Mouse (Mus musculus) bone marrow macrophage, adult 2 months (primary cell): ENCODE data around the gene Lrrc75b. TPM values are rescaled to one million over a fixed set of nuclear protein-coding genes. Genes with fewer than 3 reads are reported as not detected.

Source experiments
- H3K27ac ChIP-seq: 2 replicates; pipeline ENCODE4 v1.5.1; 2012; ENCODE audit warnings: low read depth, low read length; ENCODE audit not compliant: insufficient read depth
- H3K4me1 ChIP-seq: 2 replicates; pipeline ENCODE4 v1.6.1; 2012; ENCODE audit warnings: low read length; ENCODE audit not compliant: control insufficient read depth, insufficient read depth
- H3K4me3 ChIP-seq: 2 replicates; pipeline ENCODE4 v1.5.1; 2012; ENCODE audit warnings: mild to moderate bottlenecking, low read length, moderate library complexity; ENCODE audit not compliant: insufficient read depth
- CTCF ChIP-seq: IDR thresholded peaks from 2 replicates; pipeline ENCODE4 v1.5.1; 2012; ENCODE audit warnings: low read depth, mild to moderate bottlenecking, low read length, moderate library complexity
- POLR2A ChIP-seq: IDR thresholded peaks from 2 replicates; pipeline ENCODE4 v1.6.1; 2012; ENCODE audit warnings: mild to moderate bottlenecking, low read depth, low read length, borderline replicate concordance
- polyA plus RNA-seq: library from polyadenylated mRNA; stranded (reverse); fragments of >200 nt; gene quantifications from 2 replicates; pipeline ENCODE4 v1.2.4, GENCODE M21; 2012; ENCODE audit not compliant: missing spikeins, insufficient read depth, insufficient read length

Gene Lrrc75b
- polyA plus RNA-seq, 1 experiment: not detected

DNA sequence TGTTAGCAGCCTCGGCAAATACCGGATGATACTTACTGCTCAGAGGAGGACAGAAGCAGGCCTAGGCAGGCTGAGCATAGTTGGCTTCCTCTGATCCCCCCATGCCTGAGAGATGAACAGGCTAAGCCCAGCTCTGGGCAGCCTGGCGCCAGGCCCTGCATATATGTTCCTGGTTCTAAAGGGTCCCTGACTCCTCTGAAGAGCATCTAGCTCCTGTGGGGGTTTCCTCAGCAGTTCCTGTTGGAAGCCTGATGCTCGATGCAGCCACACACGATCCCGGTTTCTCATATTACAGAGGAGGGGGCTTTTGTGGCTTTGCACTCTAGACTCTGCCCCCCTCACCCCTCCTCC, 394 bp upstream of the Lrrc75b start:
- Histone ChIP-seq H3K4me3 (no peak overlapping the region), H3K4me1 (peaks cover 4% of the 10 kb centered on the region), H3K27ac (no peak overlapping the region)
- no peak for TF ChIP-seq CTCF
- TF ChIP-seq POLR2A: no peak

DNA sequence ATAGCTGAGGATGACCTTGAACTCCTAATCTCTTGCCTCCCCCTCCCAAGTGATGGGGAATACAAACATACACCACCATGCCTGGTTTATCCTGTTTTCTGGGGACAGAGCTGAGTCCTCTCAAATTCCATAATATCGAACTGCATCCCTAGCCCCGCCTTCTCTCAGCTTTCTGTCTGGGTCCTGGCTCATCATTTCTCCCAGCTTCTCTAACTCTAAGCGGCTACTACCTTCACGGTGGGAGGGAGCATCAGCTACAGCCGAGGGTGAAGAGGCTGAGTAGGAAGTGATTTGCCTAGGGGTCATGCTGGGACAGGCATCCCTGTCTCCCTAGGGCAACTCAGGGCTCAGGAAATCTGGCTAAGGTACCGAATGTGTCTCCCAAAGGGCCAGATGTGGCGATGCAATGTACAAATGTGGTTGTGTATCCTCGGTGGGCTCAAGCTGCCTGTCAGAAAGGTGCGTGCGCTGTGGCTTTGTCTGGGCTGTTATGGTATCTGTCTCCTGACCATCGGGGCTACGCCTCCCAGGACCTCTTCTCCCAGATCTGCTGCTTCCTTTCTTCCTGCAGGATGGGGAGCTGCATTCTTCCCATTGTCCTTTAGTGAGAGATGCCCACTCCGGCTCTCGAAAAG, 972 bp downstream of the Lrrc75b start:
- TF ChIP-seq POLR2A: no peak
- no peak for TF ChIP-seq CTCF
- Histone ChIP-seq H3K4me3 (no peak overlapping the region), H3K27ac (no peak overlapping the region), H3K4me1 (no peaks in the 10 kb centered on the region)

DNA sequence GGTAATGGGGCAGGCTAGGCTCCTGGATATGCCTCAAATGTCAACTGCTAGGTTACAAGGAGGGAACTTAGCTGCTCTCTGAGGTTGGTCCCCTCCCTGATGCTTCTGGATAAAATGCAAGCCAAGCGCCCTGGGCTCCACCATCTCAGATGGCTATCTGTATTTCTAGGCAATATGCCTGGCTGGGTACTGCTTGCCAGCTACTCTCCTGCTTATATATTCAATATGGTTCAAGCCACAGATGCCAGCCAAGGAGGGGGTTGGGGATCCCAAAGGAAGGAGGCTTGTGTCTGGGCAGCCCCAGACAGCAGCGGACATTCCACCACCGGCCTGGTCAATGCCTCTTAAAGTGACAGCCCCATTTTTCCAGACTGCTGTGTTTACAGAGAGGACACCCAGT, 1.6 kb downstream of the Lrrc75b start:
- H3K4me1 ChIP-seq: peaks cover 3% of the 10 kb centered on the region
- no peak overlapping the region for H3K27ac ChIP-seq
- no peak overlapping the region for H3K4me3 ChIP-seq
- TF ChIP-seq CTCF (no peak), POLR2A (no peak)

DNA sequence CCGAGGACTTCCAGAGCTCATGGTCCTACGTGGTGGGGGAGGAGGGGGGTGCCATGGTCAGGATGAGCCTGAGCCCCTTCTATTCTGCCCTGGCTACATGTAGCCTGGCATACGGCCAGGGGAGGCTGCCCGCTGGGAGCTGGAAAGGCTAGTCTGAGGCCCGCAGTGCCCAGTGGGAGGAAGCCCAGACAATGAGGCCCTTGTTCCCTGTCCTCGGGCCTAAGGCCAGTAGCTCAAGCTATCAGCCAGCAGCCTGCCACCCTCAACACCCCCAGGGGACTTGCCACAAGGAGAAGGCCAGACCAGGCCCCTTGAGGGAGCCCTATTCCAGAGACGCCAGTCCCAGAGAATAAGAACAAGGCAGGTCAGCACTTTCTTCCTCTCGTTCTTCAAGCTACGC, 4.1 kb downstream of the Lrrc75b start:
- H3K4me1 ChIP-seq: peaks cover 3% of the 10 kb centered on the region
- H3K4me3 ChIP-seq: no peak overlapping the region
- no peak overlapping the region for H3K27ac ChIP-seq
- TF ChIP-seq POLR2A (no peak), CTCF (no peak)

DNA sequence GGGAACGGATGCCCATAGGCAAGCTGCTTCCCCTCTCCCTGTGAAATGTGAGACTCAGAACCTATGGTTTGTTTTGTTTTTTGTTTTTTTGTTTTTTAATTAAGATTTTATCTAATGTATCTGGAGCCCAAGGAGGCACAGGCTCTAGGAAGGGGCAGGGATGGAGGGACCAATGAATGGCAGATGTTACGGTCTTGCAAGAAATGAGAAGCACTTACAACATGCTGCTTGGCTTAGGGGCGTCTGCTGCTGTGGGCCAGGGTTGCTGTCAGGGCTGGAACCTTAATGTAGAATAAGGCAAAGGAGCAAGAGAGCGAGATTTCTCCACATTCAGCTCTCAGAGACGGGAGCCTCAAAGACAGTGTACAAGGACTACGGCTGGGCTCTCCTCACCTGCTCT, 4.6 kb downstream of the Lrrc75b start:
- TF ChIP-seq POLR2A (no peak), CTCF (no peak)
- Histone ChIP-seq H3K4me3 (no peak overlapping the region), H3K4me1 (peaks cover 3% of the 10 kb centered on the region), H3K27ac (no peak overlapping the region)

DNA sequence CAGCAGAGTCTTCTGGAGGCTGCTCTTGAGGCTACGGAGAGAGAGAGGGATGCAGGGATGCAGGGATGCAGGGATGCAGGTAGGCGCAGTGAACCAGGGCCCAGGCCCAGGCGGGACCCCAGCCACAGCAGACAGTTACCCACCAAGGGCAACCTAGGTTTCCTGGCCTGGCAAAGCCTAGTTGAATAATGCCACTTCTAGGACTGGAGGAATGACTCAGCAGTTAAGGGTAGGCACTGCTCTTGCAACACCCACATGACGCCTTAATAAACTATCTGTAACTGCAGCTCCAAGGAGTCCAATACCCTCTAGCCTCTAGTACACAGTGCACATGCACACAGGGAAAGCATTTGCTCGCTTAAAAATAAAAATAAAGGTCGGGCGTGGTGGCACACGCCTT, 6.0 kb downstream of the Lrrc75b start:
- TF ChIP-seq POLR2A: no peak
- no peak for TF ChIP-seq CTCF
- Histone ChIP-seq H3K4me3 (no peak overlapping the region), H3K27ac (no peak overlapping the region), H3K4me1 (peaks cover 3% of the 10 kb centered on the region)

DNA sequence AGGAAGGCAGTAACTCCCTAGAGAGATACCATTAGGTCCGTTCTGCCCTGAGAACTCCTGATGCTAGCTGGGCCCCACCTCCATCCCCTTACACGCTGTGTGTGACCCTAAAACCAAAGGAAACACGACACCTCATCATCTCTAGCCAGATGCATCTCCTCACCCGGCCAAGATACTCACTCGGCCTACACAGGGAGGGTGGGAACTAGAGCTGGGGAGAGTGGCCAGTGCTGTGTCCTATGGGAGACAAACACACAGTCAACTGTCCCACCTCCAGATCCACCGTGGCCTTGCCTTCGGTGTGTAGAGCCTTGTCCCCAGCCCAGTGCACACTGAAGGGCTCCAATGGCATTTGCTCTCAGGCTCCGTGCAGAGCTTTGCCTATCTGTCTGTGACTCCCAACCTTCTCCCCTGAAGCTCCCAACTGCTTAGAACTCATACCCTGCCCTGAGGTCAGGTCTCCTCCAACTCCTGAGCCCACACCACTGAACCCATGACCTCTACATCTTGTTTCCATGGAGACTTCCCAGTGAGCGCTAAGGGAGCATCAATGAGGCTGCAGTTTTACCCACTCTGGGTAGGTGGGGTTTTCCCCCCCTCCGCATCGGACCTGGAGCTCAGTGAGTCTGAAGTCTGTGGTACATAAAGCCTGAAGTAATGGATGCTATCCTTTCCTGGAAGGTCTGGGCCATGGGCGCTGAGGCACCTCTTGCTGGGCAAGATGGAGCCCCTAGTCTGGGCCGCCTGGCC, 7.3 kb downstream of the Lrrc75b start:
- H3K4me3 ChIP-seq: no peak overlapping the region
- H3K27ac ChIP-seq: no peak overlapping the region
- TF ChIP-seq CTCF (no peak), POLR2A (no peak)
- H3K4me1 ChIP-seq: peaks cover 3% of the 10 kb centered on the region

DNA sequence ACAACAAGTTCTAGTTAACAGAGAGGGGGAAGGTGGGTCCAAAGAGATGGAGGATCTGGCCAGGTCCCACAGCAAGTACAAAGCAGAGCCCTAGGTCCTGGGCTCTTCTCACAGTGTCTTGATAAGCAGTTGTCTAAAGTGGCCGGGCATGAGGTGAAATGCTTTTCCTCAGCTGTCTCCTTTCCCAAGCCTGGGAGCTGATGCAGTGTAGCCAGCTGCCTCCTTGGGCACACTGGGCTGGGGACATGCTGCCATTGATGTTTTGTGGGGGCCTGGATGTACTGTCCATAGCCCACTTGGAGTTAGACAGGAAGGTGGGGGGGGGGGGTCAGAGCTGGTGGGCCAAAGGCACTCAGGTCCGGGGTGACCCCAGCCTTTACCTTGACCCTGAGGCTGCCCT, 8.0 kb downstream of the Lrrc75b start:
- no peak overlapping the region for H3K4me3 ChIP-seq
- TF ChIP-seq POLR2A (no peak), CTCF (no peak)
- H3K4me1 ChIP-seq: peaks cover 3% of the 10 kb centered on the region
- H3K27ac ChIP-seq: no peak overlapping the region

DNA sequence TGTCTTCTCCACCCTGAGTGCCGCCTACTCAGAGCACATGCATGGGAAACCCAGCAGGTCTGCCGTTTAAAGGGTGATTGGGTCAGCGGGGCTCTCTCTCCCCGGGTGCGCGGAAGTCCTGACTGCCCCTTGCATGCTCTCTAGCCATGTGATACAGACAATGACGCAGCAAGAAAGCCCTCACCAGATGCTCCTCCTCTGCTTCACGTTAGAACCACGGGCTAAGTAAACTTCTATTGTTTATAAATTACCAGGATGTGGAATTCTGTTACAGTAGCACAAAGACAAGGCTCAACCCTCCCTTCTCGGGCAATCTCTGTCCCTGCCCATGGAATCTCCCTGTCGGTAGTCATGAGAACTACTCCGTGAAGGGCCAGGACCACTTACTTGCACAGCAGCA, 9.0 kb downstream of the Lrrc75b start:
- H3K27ac ChIP-seq: no peak overlapping the region
- no peak overlapping the region for H3K4me3 ChIP-seq
- TF ChIP-seq POLR2A (no peak), CTCF (no peak)
- peaks cover 3% of the 10 kb centered on the region for H3K4me1 ChIP-seq

DNA sequence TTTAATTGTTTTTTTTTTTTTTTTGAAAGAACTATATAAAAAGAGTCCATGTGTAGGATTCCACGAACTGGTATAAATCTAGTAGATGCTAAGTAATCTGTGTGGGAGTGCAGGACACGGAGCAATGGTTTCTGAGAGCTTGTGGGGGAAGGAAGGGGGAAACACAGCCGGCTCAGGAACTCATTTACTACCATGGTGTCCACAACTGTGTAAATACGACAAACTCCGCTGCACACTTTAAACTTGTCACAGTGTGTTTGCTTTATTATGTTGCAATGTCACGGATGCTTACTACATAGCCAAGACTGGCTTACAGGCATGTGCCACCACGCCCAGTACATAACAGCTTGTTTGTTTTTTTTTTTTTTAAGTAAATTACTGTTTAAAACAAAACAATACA, 10.2 kb downstream of the Lrrc75b start:
- peaks cover 3% of the 10 kb centered on the region for H3K4me1 ChIP-seq
- H3K4me3 ChIP-seq: no peak overlapping the region
- TF ChIP-seq POLR2A: no peak
- no peak for TF ChIP-seq CTCF
- no peak overlapping the region for H3K27ac ChIP-seq
